ENCODE assay signal across 17 mouse cellular contexts in the genomic region with DNA sequence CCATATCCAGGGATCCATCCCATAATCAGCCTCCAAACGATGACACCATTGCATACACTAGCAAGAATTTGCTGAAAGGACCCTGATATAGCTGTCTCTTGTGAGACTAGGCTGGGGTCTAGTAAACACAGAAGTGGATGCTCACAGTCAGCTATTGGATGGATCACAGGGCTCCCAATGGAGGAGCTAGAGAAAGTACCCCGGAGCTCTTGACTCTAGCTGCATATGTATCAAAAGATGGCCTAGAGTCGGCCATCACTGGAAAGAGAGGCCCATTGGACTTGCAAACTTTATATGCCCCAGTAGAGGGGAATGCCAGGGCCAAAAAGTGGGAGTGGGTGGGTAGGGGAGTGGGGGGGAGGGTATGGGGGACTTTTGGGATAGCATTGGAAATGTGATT. TPM values are rescaled to one million over a fixed set of nuclear protein-coding genes. Genes with fewer than 3 reads are reported as not detected.
"Had no signal": no experiment of that assay in that cellular context is flagged by ENCODE, and none has a peak within 500 bp of the region (broad histone marks: within the 10 kb centered on the region; RNA-seq: fewer than 3 reads in every experiment).

No protein-coding gene starts in this region.

RNA-seq across cellular contexts. Expression of gene Fam122c, which starts 1.6 kb away (rescaled TPM):
- total RNA-seq: megakaryocyte, adult 5-6 weeks; megakaryocyte-erythroid progenitor cell, adult 5-6 weeks; midbrain, postnatal 0 days; monocyte, adult 5-6 weeks; neutrophil, adult 5-6 weeks had no signal
- polyA plus RNA-seq: liver, postnatal 0 days; lung, adult 2 months; lung, embryonic 16.5 days; midbrain, embryonic 10.5 days; midbrain, embryonic 13.5 days; midbrain, embryonic 15.5 days; midbrain, postnatal 0 days; neural tube, embryonic 12.5 days; neural tube, embryonic 14.5 days; spleen, adult 2 months; stomach, embryonic 15.5 days; stomach, postnatal 0 days; thymus, postnatal 0 days had no signal

RNA-seq across cellular contexts. Expression of gene Plac1, which starts 31.7 kb away (rescaled TPM):
- total RNA-seq: megakaryocyte, adult 5-6 weeks; megakaryocyte-erythroid progenitor cell, adult 5-6 weeks; midbrain, postnatal 0 days; monocyte, adult 5-6 weeks; neutrophil, adult 5-6 weeks had no signal
- polyA plus RNA-seq: lung, adult 2 months; neural tube, embryonic 14.5 days; spleen, adult 2 months had no signal
